Mouse (Mus musculus): ENCODE measurements around the gene Mgea5. TPM values are rescaled to one million over a fixed set of nuclear protein-coding genes. Genes with fewer than 3 reads are reported as not detected.
A peak's percentile ranks its signal among the peaks of the same experiment; 100 is the strongest.

Gene Mgea5
- total and polyA plus RNA-seq, 3 experiments = 66.4 to 69.8 (median 69.4) TPM

DNA sequence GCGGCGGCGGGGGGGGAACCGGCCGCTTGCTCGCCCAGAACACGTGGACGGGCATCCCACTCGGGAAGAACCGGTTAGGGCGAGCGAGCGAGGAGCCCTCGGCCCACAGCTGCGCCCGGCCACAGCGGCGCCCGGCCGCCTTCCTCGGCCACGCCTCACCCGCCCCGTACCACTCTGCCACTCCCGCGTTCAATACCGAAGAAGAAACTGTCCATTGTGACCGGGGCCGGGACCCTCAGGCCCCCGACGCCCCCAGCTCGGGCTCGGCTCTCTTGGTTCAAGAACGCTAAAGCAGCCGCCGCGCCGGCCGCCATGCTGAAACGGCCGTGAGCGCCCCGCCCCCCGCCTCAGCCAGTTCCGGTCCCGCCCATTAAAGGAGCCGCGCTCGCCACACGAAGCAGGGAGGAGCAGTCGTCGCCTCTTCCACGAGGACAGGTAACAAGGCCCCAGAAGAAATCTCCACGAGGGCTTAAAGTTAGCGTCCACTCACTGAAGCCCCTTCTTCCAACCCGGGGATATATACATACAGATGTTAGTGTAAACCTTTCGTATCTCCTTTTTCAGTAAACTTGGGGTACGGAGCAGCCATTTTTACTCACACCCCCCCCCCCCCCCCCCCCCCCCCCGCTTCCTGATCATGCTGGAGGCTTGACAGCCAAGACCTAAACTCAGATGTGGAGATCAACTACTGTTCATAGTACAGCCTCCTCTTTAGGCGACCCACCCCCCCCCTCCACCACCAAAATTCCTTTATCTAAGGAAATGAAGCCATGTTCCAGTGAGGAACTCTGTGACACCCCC lies 34.2 kb downstream of the Mgea5 start, which contains the start of gene Npm3 (continued):
- TF ChIP-seq ZKSCAN1 (IDR thresholded peaks at IDR 0.05; ENCODE audit: borderline replicate concordance, low read depth, low read length) = no peak
- TF ChIP-seq NELFE (IDR thresholded peaks at IDR 0.05; ENCODE audit: low read depth, low read length) = peak; percentile 89
- TF ChIP-seq IRF4 (IDR thresholded peaks at IDR 0.05; ENCODE audit: low read depth, low read length) = peak; percentile 29; the same call in 1 of the 2 replicates
- TF ChIP-seq MAFK (IDR thresholded peaks at IDR 0.05; ENCODE audit: insufficient replicate concordance, low read length) = no peak
- TF ChIP-seq ZNF384 (IDR thresholded peaks at IDR 0.05; ENCODE audit: low read depth, low read length) = no peak
- peak; percentile 69 for TF ChIP-seq MAX (IDR thresholded peaks at IDR 0.05; ENCODE audit: low read length)
- no peak for TF ChIP-seq PAX5 (IDR thresholded peaks at IDR 0.05; ENCODE audit: low read length)
- TF ChIP-seq ETS1 (conservative IDR thresholded peaks at IDR 0.05; ENCODE audit: low read depth, low read length) = no peak
- peak; percentile 83 for TF ChIP-seq POLR2A (IDR thresholded peaks at IDR 0.05; ENCODE audit: low read depth, low read length)
- peak; percentile 69 for TF ChIP-seq ELF1 (IDR thresholded peaks at IDR 0.05; ENCODE audit: low read depth, low read length)
- no peak for TF ChIP-seq CTCF (conservative IDR thresholded peaks at IDR 0.05 in 1 of 2, IDR thresholded peaks at IDR 0.05 in 1 of 2; ENCODE audit: low read depth in 2 of 2, low read length in 2 of 2)
- TF ChIP-seq TBP (conservative IDR thresholded peaks at IDR 0.05; ENCODE audit: low read depth, low read length) = 0 out of 2 replicates have a peak, but pooled peaks have one; percentile 25
- TF ChIP-seq RAD21 (IDR thresholded peaks at IDR 0.05; ENCODE audit: low read depth, low read length) = no peak
- peak; percentile 85 for TF ChIP-seq ZMIZ1 (IDR thresholded peaks at IDR 0.05; ENCODE audit: low read depth, low read length)
- TF ChIP-seq MAZ (IDR thresholded peaks at IDR 0.05; ENCODE audit: low read depth, low read length) = no peak
- no peak for TF ChIP-seq MEF2A (IDR thresholded peaks at IDR 0.05; ENCODE audit: borderline replicate concordance, low read depth, low read length)
- TF ChIP-seq GABPA (IDR thresholded peaks at IDR 0.05; ENCODE audit: insufficient replicate concordance, low read depth, low read length) = no peak

DNA sequence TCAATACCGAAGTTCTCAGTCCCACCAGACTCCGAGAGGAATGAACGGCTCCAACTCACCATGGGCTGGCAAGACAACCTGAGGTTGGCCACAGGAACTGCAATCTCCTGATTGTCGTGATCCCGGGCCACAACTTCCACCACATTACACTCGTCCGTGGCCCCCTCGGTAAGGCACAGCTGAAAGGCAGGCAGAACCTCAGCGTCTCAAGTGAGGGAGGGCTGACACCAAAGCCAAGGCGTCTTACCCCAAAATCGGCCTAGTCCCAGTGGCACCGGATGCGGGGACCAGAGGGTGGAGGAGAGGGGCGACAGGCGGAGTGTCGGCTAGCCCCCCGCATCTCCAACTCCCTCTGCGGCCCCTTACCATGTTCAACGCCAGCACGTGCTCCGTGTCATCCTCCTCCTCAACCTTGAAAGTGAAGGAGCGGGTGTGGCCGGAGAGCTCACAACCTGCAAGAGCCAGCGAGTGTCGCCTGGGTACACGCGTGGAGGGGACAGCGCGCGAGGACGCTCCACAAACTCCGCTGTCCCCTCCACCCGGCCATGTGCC lies 34.9 kb downstream of the Mgea5 start:
- Histone ChIP-seq H3K4me2 (ENCODE audit: insufficient read depth, low read depth, poor library complexity, severe bottlenecking) (peak overlapping the region; percentile 79), H3K27me3 (replicated peaks) (no peaks in the 10 kb centered on the region), H3K79me2 (replicated peaks; ENCODE audit: control insufficient read depth, extremely low read depth, insufficient read depth, poor library complexity, severe bottlenecking) (0 out of 2 replicates have a peak, but pooled peaks cover 3% of the 10 kb centered on the region), H3K27ac (ENCODE audit: insufficient read depth, low read depth) (0 out of 2 replicates have a peak overlapping the region, but pooled peaks have one; percentile 22), H3K36me3 (replicated peaks in 1 of 2; ENCODE audit: control insufficient read depth in 1 of 2, insufficient read depth in 1 of 2, low read length in 1 of 2) (peaks cover 14 to 42% of the 10 kb centered on the region in 2 experiments), H3K9me3 (replicated peaks; ENCODE audit: low read length) (no peaks in the 10 kb centered on the region), H3K4me3 (replicated peaks in 1 of 3; ENCODE audit: low read depth in 2 of 3, low read length in 2 of 3, poor library complexity in 1 of 3) (peak overlapping the region; percentile 59 to 100 (median 99)), H3K9ac (ENCODE audit: insufficient read depth, low read depth) (peak overlapping the region; percentile 91), H3K4me1 (ENCODE audit: control insufficient read depth in 1 of 2, insufficient read depth in 2 of 2) (peaks cover 5 to 45% of the 10 kb centered on the region in 2 experiments)
- TF ChIP-seq CTCF (conservative IDR thresholded peaks at IDR 0.05 in 1 of 2, IDR thresholded peaks at IDR 0.05 in 1 of 2; ENCODE audit: low read depth in 2 of 2, low read length in 2 of 2) (no peak), CHD1 (IDR thresholded peaks at IDR 0.05; ENCODE audit: low read depth, low read length) (no peak), MEF2A (IDR thresholded peaks at IDR 0.05; ENCODE audit: borderline replicate concordance, low read depth, low read length) (no peak), POLR2A (IDR thresholded peaks at IDR 0.05; ENCODE audit: low read depth, low read length) (no peak), RCOR1 (conservative IDR thresholded peaks at IDR 0.05; ENCODE audit: low read depth, low read length) (no peak), TBP (conservative IDR thresholded peaks at IDR 0.05; ENCODE audit: low read depth, low read length) (no peak), ELF1 (IDR thresholded peaks at IDR 0.05; ENCODE audit: low read depth, low read length) (no peak), BHLHE40 (IDR thresholded peaks at IDR 0.05; ENCODE audit: low read depth, low read length) (no peak), EP300 (IDR thresholded peaks at IDR 0.05; ENCODE audit: low read length) (no peak), CHD2 (IDR thresholded peaks at IDR 0.05; ENCODE audit: low read length) (no peak), JUN (IDR thresholded peaks at IDR 0.05; ENCODE audit: insufficient read depth, low read depth, low read length) (no peak), MAFK (IDR thresholded peaks at IDR 0.05; ENCODE audit: insufficient replicate concordance, low read length) (no peak), NELFE (IDR thresholded peaks at IDR 0.05; ENCODE audit: low read depth, low read length) (no peak)
- in situ Hi-C loops (cut with MboI; ENCODE audit: low pct_ligation_motif_present, low pct_unique_long_range_greater_than_20kb, low sequenced_read_pairs) (loop anchor here (5.0 to 10.0 kb wide), 2 partner anchors 176 to 534 kb away; no protein-coding TSS in a partner anchor), dilution Hi-C loops (cut with MboI; ENCODE audit: extremely low pct_ligation_motif_present, extremely low pct_unique_long_range_greater_than_20kb, low sequenced_read_pairs) (no loop called here)
- peak; percentile 21 for DNase-seq (ENCODE audit: extremely low read depth)

Measured in CH12.LX (cell line).